Mouse (Mus musculus) stomach, postnatal 0 days (tissue): ENCODE results near the gene Gpd2. TPM values are rescaled to one million over a fixed set of nuclear protein-coding genes. Genes with fewer than 3 reads are reported as not detected.

Source experiments
- ATAC-seq: fragments of 200-750 bp; cut with Nextera tagmentation; 2 replicates; pipeline ENCODE4 v1.8.0; 2017; ENCODE audit not compliant: low FRiP score, low TSS enrichment
- DNase-seq: peaks from one replicate; pipeline ENCODE4 v3.0.0-alpha.2; 2016; ENCODE audit warnings: low spot score
- H3K27ac ChIP-seq: fragments of 300-500 bp; sonication (generic); replicated peaks from 2 replicates; pipeline ENCODE4 v1.5.1; 2014; ENCODE audit warnings: mild to moderate bottlenecking, control low read depth
- H3K27me3 ChIP-seq: fragments of 300-500 bp; sonication (generic); 2 replicates; pipeline ENCODE4 v1.6.1; 2014; ENCODE audit warnings: low read length; ENCODE audit not compliant: control insufficient read depth, insufficient read depth
- H3K36me3 ChIP-seq: fragments of 300-500 bp; sonication (generic); 2 replicates; pipeline ENCODE4 v1.6.1; 2014; ENCODE audit warnings: low read length, mixed read lengths; ENCODE audit not compliant: control insufficient read depth, insufficient read depth
- H3K4me1 ChIP-seq: fragments of 300-500 bp; sonication (generic); replicated peaks from 2 replicates; pipeline ENCODE4 v1.6.1; 2014; ENCODE audit warnings: antibody characterized with exemption; ENCODE audit not compliant: control insufficient read depth, insufficient read depth
- H3K4me2 ChIP-seq: fragments of 300-500 bp; sonication (generic); replicated peaks from 2 replicates; pipeline ENCODE4 v1.6.1; 2014; ENCODE audit warnings: low read depth, mild to moderate bottlenecking, control low read depth, moderate library complexity
- H3K4me3 ChIP-seq: fragments of 300-500 bp; sonication (generic); 2 replicates; pipeline ENCODE4 v1.5.1; 2014; ENCODE audit warnings: low read depth, low read length, control low read depth
- H3K9ac ChIP-seq: fragments of 300-500 bp; sonication (generic); 2 replicates; pipeline ENCODE4 v1.6.1; 2014; ENCODE audit warnings: mild to moderate bottlenecking, low read length, control low read depth, mixed read lengths
- H3K9me3 ChIP-seq: fragments of 300-500 bp; sonication (generic); 2 replicates; pipeline ENCODE4 v1.6.1; 2016; ENCODE audit warnings: low read length; ENCODE audit not compliant: control insufficient read depth
- CTCF ChIP-seq: IDR thresholded peaks from 2 replicates; pipeline ENCODE4 v1.5.1; 2016; ENCODE audit warnings: antibody characterized with exemption, low read depth, mild to moderate bottlenecking, moderate library complexity
- EP300 ChIP-seq: optimal IDR thresholded peaks from 2 replicates; pipeline ENCODE3; 2016; ENCODE audit warnings: antibody characterized with exemption
- WGBS: fragments of 180-500 bp; shearing (Covaris S2); extraction: QIAGEN DNeasy Blood & Tissue Kit; methylation state at CpG from one replicate; pipeline ENCODE4 v1.1.7; 2014; 5-methylcytosine and 5-hydroxymethylcytosine counted together
- polyA plus RNA-seq: library from polyadenylated mRNA; unstranded; fragments of >200 nt; fragmentation: Nextera tagmentation; extraction: Ambion mirVana; gene quantifications from 2 replicates; pipeline ENCODE4 v1.2.1, GENCODE M21; 2015

Gpd2 gene
- polyA plus RNA-seq, 1 experiment from 2014 or later, result 33.5 TPM

- H3K4me1 ChIP-seq, result no peaks in the 10 kb centered on the region
- H3K27ac ChIP-seq, result no peak overlapping the region
- H3K4me3 ChIP-seq, result no peak overlapping the region
- no peak for TF ChIP-seq CTCF
- TF ChIP-seq EP300, result no peak
- no peak overlapping the region for H3K9ac ChIP-seq
- no peaks in the 10 kb centered on the region for H3K9me3 ChIP-seq
- no peaks in the 10 kb centered on the region for H3K36me3 ChIP-seq
- H3K4me2 ChIP-seq, result no peak overlapping the region
- 51% methylated on average over 5 of the region's 5 CpGs for WGBS
- ATAC-seq, result no peak
- no peaks in the 10 kb centered on the region for H3K27me3 ChIP-seq
- no peak for DNase-seq
Measured at GRCm38 (mm10) chr2:57243987-57244386, 6.6 kb downstream of the Gpd2 start.

GRCm38 (mm10) chr2:57245721-57246328, 8.4 kb downstream of the Gpd2 start:
- H3K4me3 ChIP-seq, result no peak overlapping the region

GRCm38 (mm10) chr2:57250113-57250512, 12.7 kb downstream of the Gpd2 start:
- 80% methylated on average over 3 of the region's 3 CpGs for WGBS
- ATAC-seq (no peak), DNase-seq (no peak)
- Histone ChIP-seq H3K4me2 (no peak overlapping the region), H3K27ac (no peak overlapping the region), H3K27me3 (no peaks in the 10 kb centered on the region), H3K9me3 (no peaks in the 10 kb centered on the region), H3K36me3 (no peaks in the 10 kb centered on the region), H3K4me1 (peaks cover 3% of the 10 kb centered on the region), H3K9ac (no peak overlapping the region), H3K4me3 (no peak overlapping the region)
- no peak for TF ChIP-seq EP300
- no peak for TF ChIP-seq CTCF

More at GRCm38 (mm10) chr2:57245721-57246328, 8.4 kb downstream of the Gpd2 start:
- Histone ChIP-seq H3K27ac (0 out of 2 replicates have a peak overlapping the region, but pooled peaks have one; percentile 30), H3K9me3 (no peaks in the 10 kb centered on the region), H3K27me3 (no peaks in the 10 kb centered on the region), H3K36me3 (no peaks in the 10 kb centered on the region), H3K9ac (no peak overlapping the region), H3K4me2 (no peak overlapping the region), H3K4me1 (no peaks in the 10 kb centered on the region)
- ATAC-seq, result peak; percentile 85
- peak; percentile 55 for DNase-seq
- WGBS, result 73% methylated on average over 6 of the region's 6 CpGs
- no peak for TF ChIP-seq EP300

- Histone ChIP-seq H3K4me1 (peaks cover 3% of the 10 kb centered on the region), H3K4me3 (no peak overlapping the region), H3K27ac (peak overlapping the region; percentile 58), H3K36me3 (no peaks in the 10 kb centered on the region), H3K27me3 (no peaks in the 10 kb centered on the region), H3K9me3 (no peaks in the 10 kb centered on the region), H3K4me2 (no peak overlapping the region), H3K9ac (no peak overlapping the region)
- DNase-seq (peak; percentile 68), ATAC-seq (peak; percentile 91)
- TF ChIP-seq EP300, result no peak
- no peak for TF ChIP-seq CTCF
- WGBS, result 60% methylated on average over 13 of the region's 13 CpGs
Measured at GRCm38 (mm10) chr2:57251636-57252317, 14.3 kb downstream of the Gpd2 start.

GRCm38 (mm10) chr2:57252542-57253301, 15.3 kb downstream of the Gpd2 start:
- no peaks in the 10 kb centered on the region for H3K36me3 ChIP-seq
- no peak for TF ChIP-seq EP300
- TF ChIP-seq CTCF, result no peak
- H3K4me2 ChIP-seq, result no peak overlapping the region
- H3K9me3 ChIP-seq, result no peaks in the 10 kb centered on the region
- H3K9ac ChIP-seq, result no peak overlapping the region
- ATAC-seq (peak; percentile 76), DNase-seq (peak; percentile 62)
- H3K4me1 ChIP-seq, result peaks cover 3% of the 10 kb centered on the region
- WGBS, result 62% methylated on average over 10 of the region's 10 CpGs
- no peak overlapping the region for H3K4me3 ChIP-seq
- H3K27me3 ChIP-seq, result no peaks in the 10 kb centered on the region
- peak overlapping the region; percentile 69 for H3K27ac ChIP-seq
